Mouse (Mus musculus) MEL (cell line): Measurements from ENCODE around the gene 1700017B05Rik. TPM values are rescaled to one million over a fixed set of nuclear protein-coding genes. Genes with fewer than 3 reads are reported as not detected.
A peak's percentile ranks its signal among the peaks of the same experiment; 100 is the strongest.

Experiments used
- DNase-seq: peaks from one replicate; pipeline ENCODE4 v3.0.0; 2011; ENCODE audit warnings: low read depth, low spot score
- H3K27ac ChIP-seq: 2 replicates; pipeline ENCODE4 v1.5.1; 2012; ENCODE audit warnings: low read depth, mild to moderate bottlenecking, control low read depth, low read length, moderate library complexity; ENCODE audit not compliant: control insufficient read depth
- H3K27me3 ChIP-seq, 2 experiments: fragments of 150-350 bp in 1 of 2; sonication (generic) in 1 of 2; 2 replicates each; pipeline ENCODE4 v1.6.1; 2012; ENCODE audit warnings: low read length in 2 of 2, mild to moderate bottlenecking in 2 of 2, improper control_type of control experiment in 1 of 2, moderate library complexity in 1 of 2; ENCODE audit not compliant: insufficient read depth in 2 of 2, control insufficient read depth in 1 of 2
- H3K36me3 ChIP-seq, 2 experiments: 2 replicates each; pipeline ENCODE4 v1.6.1; 2012 to 2014; ENCODE audit warnings: low read length in 2 of 2, improper control_type of control experiment in 1 of 2, inconsistent platforms in 1 of 2, mild to moderate bottlenecking in 1 of 2; ENCODE audit not compliant: insufficient read depth in 2 of 2, control insufficient read depth in 1 of 2
- H3K4me1 ChIP-seq, 2 experiments: fragments of 150-350 bp in 1 of 2; sonication (generic) in 1 of 2; 2 replicates each; pipeline ENCODE4 v1.6.1; 2012; ENCODE audit warnings: low read length in 2 of 2, improper control_type of control experiment in 1 of 2, mild to moderate bottlenecking in 1 of 2; ENCODE audit not compliant: insufficient read depth in 2 of 2, control insufficient read depth in 1 of 2
- H3K4me3 ChIP-seq, 2 experiments: fragments of 150-350 bp in 1 of 2; sonication (generic) in 1 of 2; 2 replicates each; pipeline ENCODE4 v1.5.1; 2012; ENCODE audit warnings: low read depth in 2 of 2, low read length in 2 of 2, mild to moderate bottlenecking in 2 of 2, moderate library complexity in 2 of 2, control low read depth in 1 of 2, improper control_type of control experiment in 1 of 2; ENCODE audit not compliant: control insufficient read depth in 1 of 2, insufficient read depth in 1 of 2
- H3K79me2 ChIP-seq: 2 replicates; pipeline ENCODE4 v1.6.1; 2012; ENCODE audit warnings: mild to moderate bottlenecking, low read length, moderate library complexity; ENCODE audit not compliant: control insufficient read depth, poor library complexity, insufficient read depth
- H3K9ac ChIP-seq: 2 replicates; pipeline ENCODE4 v1.6.1; 2012; ENCODE audit warnings: low read depth, mild to moderate bottlenecking, control low read depth, low read length, moderate library complexity; ENCODE audit not compliant: control insufficient read depth, poor library complexity, severe bottlenecking
- H3K9me3 ChIP-seq: fragments of 150-350 bp; sonication (generic); replicated peaks from 2 replicates; pipeline ENCODE4 v1.6.1; 2012; ENCODE audit warnings: mild to moderate bottlenecking, low read length, improper control_type of control experiment, moderate library complexity; ENCODE audit not compliant: insufficient read depth
- BHLHE40 ChIP-seq: IDR thresholded peaks from 2 replicates; pipeline ENCODE4 v1.6.1; 2012; ENCODE audit warnings: low read depth, mild to moderate bottlenecking, inconsistent platforms, low read length, improper control_type of control experiment, borderline replicate concordance
- CTCF ChIP-seq, 3 experiments: IDR thresholded peaks in 2 of 3; conservative IDR thresholded peaks in 1 of 3; 2 replicates each; pipeline ENCODE4 v1.5.1; 2011 to 2012; ENCODE audit warnings: low read length in 3 of 3, low read depth in 2 of 3, mild to moderate bottlenecking in 2 of 3, improper control_type of control experiment in 1 of 3, inconsistent platforms in 1 of 3, mixed read lengths in 1 of 3, moderate library complexity in 1 of 3; ENCODE audit not compliant: control insufficient read depth in 1 of 3, insufficient read depth in 1 of 3, poor library complexity in 1 of 3, severe bottlenecking in 1 of 3
- EP300 ChIP-seq, 2 experiments: IDR thresholded peaks; 2 replicates each; pipeline ENCODE4 v1.6.1; 2011; ENCODE audit warnings: improper control_type of control experiment in 2 of 2, low read length in 2 of 2, low read depth in 1 of 2, mild to moderate bottlenecking in 1 of 2
- ETS1 ChIP-seq: IDR thresholded peaks from 2 replicates; pipeline ENCODE4 v1.6.1; 2012; ENCODE audit warnings: low read depth, mild to moderate bottlenecking, inconsistent platforms, low read length, improper control_type of control experiment, moderate library complexity
- GABPA ChIP-seq: IDR thresholded peaks from 2 replicates; pipeline ENCODE4 v1.6.1; 2012; ENCODE audit warnings: low read depth, mild to moderate bottlenecking, inconsistent platforms, low read length, improper control_type of control experiment, moderate library complexity
- GATA1 ChIP-seq: IDR thresholded peaks from 2 replicates; pipeline ENCODE4 v1.6.1; 2011; ENCODE audit warnings: low read depth, low read length, improper control_type of control experiment
- HCFC1 ChIP-seq: IDR thresholded peaks from 2 replicates; pipeline ENCODE4 v1.6.1; 2012; ENCODE audit warnings: low read depth, mild to moderate bottlenecking, inconsistent platforms, low read length, improper control_type of control experiment, moderate library complexity
- JUND ChIP-seq: IDR thresholded peaks from 2 replicates; pipeline ENCODE4 v1.6.1; 2011; ENCODE audit warnings: low read depth, mild to moderate bottlenecking, improper control_type of control experiment, low read length
- MAZ ChIP-seq: IDR thresholded peaks from 2 replicates; pipeline ENCODE4 v1.6.1; 2012; ENCODE audit warnings: low read depth, mild to moderate bottlenecking, inconsistent platforms, low read length, improper control_type of control experiment
- POLR2A ChIP-seq, 2 experiments: IDR thresholded peaks; 2 replicates each; pipeline ENCODE4 v1.6.1; 2011 to 2012; ENCODE audit warnings: low read length in 2 of 2, mild to moderate bottlenecking in 2 of 2, control low read depth in 1 of 2, improper control_type of control experiment in 1 of 2, low read depth in 1 of 2, moderate library complexity in 1 of 2; ENCODE audit not compliant: control insufficient read depth in 1 of 2, insufficient read depth in 1 of 2, poor library complexity in 1 of 2
- RAD21 ChIP-seq: IDR thresholded peaks from 2 replicates; pipeline ENCODE4 v1.6.1; 2011; ENCODE audit warnings: mild to moderate bottlenecking, low read depth, low read length, improper control_type of control experiment
- RCOR1 ChIP-seq: IDR thresholded peaks from 2 replicates; pipeline ENCODE4 v1.6.1; 2012; ENCODE audit warnings: low read depth, mild to moderate bottlenecking, inconsistent platforms, low read length, improper control_type of control experiment
- SIN3A ChIP-seq: IDR thresholded peaks from 2 replicates; pipeline ENCODE4 v1.6.1; 2012; ENCODE audit warnings: low read length, improper control_type of control experiment, inconsistent platforms
- SMC3 ChIP-seq: IDR thresholded peaks from 2 replicates; pipeline ENCODE4 v1.6.1; 2011; ENCODE audit warnings: low read depth, low read length, improper control_type of control experiment
- TCF12 ChIP-seq: IDR thresholded peaks from 2 replicates; pipeline ENCODE4 v1.6.1; 2014; ENCODE audit warnings: low read depth, mild to moderate bottlenecking, inconsistent platforms, low read length, improper control_type of control experiment, moderate library complexity
- ZC3H11A ChIP-seq: IDR thresholded peaks from 2 replicates; pipeline ENCODE4 v1.6.1; 2012; ENCODE audit warnings: low read depth, mild to moderate bottlenecking, inconsistent platforms, low read length, improper control_type of control experiment
- ZMIZ1 ChIP-seq: IDR thresholded peaks from 2 replicates; pipeline ENCODE4 v1.6.1; 2012; ENCODE audit warnings: low read depth, mild to moderate bottlenecking, inconsistent platforms, low read length, improper control_type of control experiment, moderate library complexity
- polyA plus RNA-seq, 2 experiments: library from polyadenylated mRNA; stranded (reverse) in 1 of 2; unstranded in 1 of 2; fragments of >175 nt in 1 of 2; fragments of >200 nt in 1 of 2; gene quantifications; 2 replicates each; pipeline versions ENCODE4 v1.2.1 to v1.2.4; 2012; ENCODE audit warnings: low replicate concordance in 2 of 2, low read depth in 1 of 2; ENCODE audit not compliant: insufficient read length in 2 of 2, insufficient read depth in 1 of 2, missing spikeins in 1 of 2
- total RNA-seq: library from RNA; depleted of rRNA; stranded (reverse); fragments of 300-350 nt; gene quantifications from 2 replicates; pipeline ENCODE4 v1.2.3, GENCODE M21; 2012

1700017B05Rik gene
- total and polyA plus RNA-seq, 3 experiments: 52.7 to 76.5 TPM; not detected in 1

DNA sequence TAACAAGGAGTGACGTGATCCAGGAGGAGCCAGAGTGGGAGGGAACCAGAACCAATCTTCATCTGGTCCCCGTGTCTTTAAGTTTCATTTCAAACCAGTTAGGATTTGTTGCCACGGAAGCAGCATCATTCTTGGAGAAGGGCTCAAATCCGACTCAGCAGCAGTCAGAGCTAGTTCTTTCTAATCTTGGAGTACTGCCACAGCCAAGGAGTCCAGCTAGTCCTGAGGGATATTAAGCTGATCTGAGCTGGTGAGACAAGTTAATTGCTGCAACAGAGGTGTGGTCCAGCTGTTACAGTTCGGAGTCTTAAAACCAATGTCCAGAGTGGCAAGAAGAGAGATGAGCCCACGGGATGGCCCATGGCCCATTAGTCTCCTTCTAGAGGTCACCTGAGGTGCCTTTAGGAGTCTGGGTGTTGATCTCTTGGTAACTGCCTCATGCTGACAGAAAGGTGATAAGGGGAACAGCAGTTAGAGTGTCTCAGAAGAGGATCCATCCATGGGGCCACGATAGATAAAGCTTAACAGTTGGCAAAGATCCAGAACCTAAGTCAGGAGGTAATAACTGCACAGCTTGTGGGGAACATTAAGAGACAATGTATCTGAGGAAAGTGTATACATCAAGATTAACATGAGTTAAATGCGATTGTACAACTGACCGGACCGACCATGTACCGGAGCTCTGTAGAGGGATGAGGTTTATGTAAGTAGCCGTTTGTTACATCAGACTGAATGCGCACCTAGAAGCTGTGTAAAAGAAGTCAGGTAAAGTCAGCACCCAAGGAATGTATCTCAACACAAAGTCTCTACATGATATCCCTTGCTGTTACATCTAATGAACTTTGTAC is 36.4 kb downstream of the 1700017B05Rik start (continued):
- TF ChIP-seq HCFC1 (peak; percentile 61; the same call in 1 of the 2 replicates), GATA1 (peak; percentile 99), BHLHE40 (peak; percentile 16; the same call in 1 of the 2 replicates)
- TF ChIP-seq, all 39 proteins: peak for 21

DNA sequence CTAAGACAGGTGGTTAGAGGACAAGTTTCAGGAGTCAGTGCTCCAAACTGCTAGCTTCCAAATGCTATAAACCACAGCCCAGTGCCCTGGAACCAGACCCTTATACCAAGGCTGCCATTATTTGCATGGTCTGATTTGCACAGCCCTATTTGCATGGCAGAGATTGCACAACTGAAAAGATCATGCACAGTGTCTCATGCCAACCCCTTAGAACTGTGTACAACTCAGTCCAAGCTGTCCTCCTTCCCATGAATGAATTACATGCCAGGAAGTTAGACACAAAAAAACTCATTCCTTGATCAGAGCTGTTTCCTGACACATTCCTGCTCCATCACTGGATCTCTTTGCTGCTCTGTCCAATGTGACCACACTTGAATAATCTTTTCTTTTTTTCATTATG is 39.1 kb downstream of the 1700017B05Rik start:
- TF ChIP-seq ZMIZ1 (no peak), JUND (no peak), EP300 (IDR thresholded peaks at IDR 0.05; ENCODE audit: low read depth in 1 of 2, low read length in 2 of 2) (no peak), POLR2A (IDR thresholded peaks at IDR 0.05; ENCODE audit: control insufficient read depth in 1 of 2, insufficient read depth in 1 of 2, low read depth in 1 of 2, low read length in 2 of 2, poor library complexity in 1 of 2) (no peak), ETS1 (no peak), GATA1 (no peak), TCF12 (no peak), RCOR1 (no peak), GABPA (no peak), BHLHE40 (no peak)
- peaks cover 16 to 33% of the 10 kb centered on the region in 2 experiments for H3K4me1 ChIP-seq
- H3K27me3 ChIP-seq: no peaks in the 10 kb centered on the region
- no peak overlapping the region for H3K9ac ChIP-seq
- peaks cover 0 to 28% of the 10 kb centered on the region in 2 experiments; a peak in 2 of 4 replicates for H3K36me3 ChIP-seq
- H3K9me3 ChIP-seq: no peaks in the 10 kb centered on the region
- H3K79me2 ChIP-seq: no peaks in the 10 kb centered on the region
- no peak for DNase-seq
- H3K27ac ChIP-seq: no peak overlapping the region
- H3K4me3 ChIP-seq: no peak overlapping the region

DNA sequence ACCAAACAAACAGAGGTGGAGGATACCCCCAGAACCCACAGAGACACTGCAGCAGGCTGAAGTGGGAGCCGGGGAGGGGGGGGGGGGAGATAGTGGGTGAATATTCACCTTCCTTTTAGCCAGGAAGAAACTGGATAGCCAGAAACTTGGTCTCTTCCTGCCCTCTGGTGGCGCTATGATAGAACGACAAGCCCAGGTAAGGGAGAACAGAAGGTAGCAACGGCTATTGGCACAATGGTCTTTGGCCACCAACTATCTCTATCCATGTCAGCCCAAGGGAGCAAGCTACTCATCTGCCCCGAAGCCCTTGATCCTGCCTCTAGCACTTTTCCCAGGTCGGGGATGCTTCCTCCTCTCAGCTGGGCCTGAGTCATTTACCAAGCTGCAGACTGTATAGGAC is 42.1 kb downstream of the 1700017B05Rik start:
- no peak overlapping the region for H3K9ac ChIP-seq
- TF ChIP-seq SIN3A (0 out of 2 replicates have a peak, but pooled peaks have one; percentile 30), GATA1 (no peak), BHLHE40 (no peak), SMC3 (peak; percentile 84), ZC3H11A (peak; percentile 76), RAD21 (peak; percentile 82), TCF12 (no peak), MAZ (0 out of 2 replicates have a peak, but pooled peaks have one; percentile 41), CTCF (IDR thresholded peaks at IDR 0.05 in 2 of 3, conservative IDR thresholded peaks at IDR 0.05 in 1 of 3; ENCODE audit: control insufficient read depth in 1 of 3, insufficient read depth in 1 of 3, low read depth in 2 of 3, low read length in 3 of 3, poor library complexity in 1 of 3, severe bottlenecking in 1 of 3) (peak; percentile 67 to 80 (median 77))
- TF ChIP-seq, all 39 proteins: peak for 6
- H3K27ac ChIP-seq: no peak overlapping the region
- H3K27me3 ChIP-seq: no peaks in the 10 kb centered on the region
- H3K4me1 ChIP-seq: peaks cover 7 to 23% of the 10 kb centered on the region in 2 experiments
- H3K36me3 ChIP-seq: peaks cover 0 to 17% of the 10 kb centered on the region in 2 experiments; a peak in 2 of 4 replicates
- H3K79me2 ChIP-seq: no peaks in the 10 kb centered on the region
- peak; percentile 68 for DNase-seq
- no peak overlapping the region for H3K4me3 ChIP-seq
- no peaks in the 10 kb centered on the region for H3K9me3 ChIP-seq
